Mouse (Mus musculus) lung, adult 18-20 months (tissue): Measurements from ENCODE around the gene Smurf2.

ENCODE experiments used
- DNase-seq, 2 experiments: peaks; one replicate each; pipeline ENCODE4 v3.0.0; 2022; ENCODE audit warnings: mixed read lengths in 2 of 2

The Smurf2 gene

GRCm38 (mm10) chr11:106920551-106921379 is at the start of gene Smurf2:
TSS of gene Smurf2 (minus strand) at chr11:106920715.
- peak; percentile 86 to 88 for DNase-seq

- no peak for DNase-seq
Measured at GRCm38 (mm10) chr11:106969798-106970197, 49.3 kb upstream of the Smurf2 start.

- DNase-seq: peak; percentile 68 to 79
Measured at GRCm38 (mm10) chr11:106967630-106968029, 47.1 kb upstream of the Smurf2 start.

GRCm38 (mm10) chr11:106965881-106966280 is 45.4 kb upstream of the Smurf2 start:
- DNase-seq: no peak

GRCm38 (mm10) chr11:106962310-106962709 is 41.8 kb upstream of the Smurf2 start:
- no peak for DNase-seq

- peak; percentile 65 to 73 for DNase-seq
Measured at GRCm38 (mm10) chr11:106961471-106962081, 41.1 kb upstream of the Smurf2 start.

GRCm38 (mm10) chr11:106959121-106959520 is 38.6 kb upstream of the Smurf2 start:
- no peak for DNase-seq

- DNase-seq: no peak
Measured at GRCm38 (mm10) chr11:106958407-106959071, 38.0 kb upstream of the Smurf2 start.

GRCm38 (mm10) chr11:106957271-106957980 is 36.9 kb upstream of the Smurf2 start:
- DNase-seq: peak; percentile 89 to 92

GRCm38 (mm10) chr11:106954566-106954965 is 34.1 kb upstream of the Smurf2 start:
- no peak for DNase-seq

- DNase-seq: no peak
Measured at GRCm38 (mm10) chr11:106954116-106954515, 33.6 kb upstream of the Smurf2 start.

GRCm38 (mm10) chr11:106937306-106937705 is 16.8 kb upstream of the Smurf2 start:
- no peak for DNase-seq

- DNase-seq: no peak
Measured at GRCm38 (mm10) chr11:106930366-106930765, 9.9 kb upstream of the Smurf2 start.

GRCm38 (mm10) chr11:106928935-106929334 is 8.4 kb upstream of the Smurf2 start:
- DNase-seq: no peak

GRCm38 (mm10) chr11:106927950-106928349 is 7.4 kb upstream of the Smurf2 start:
- DNase-seq: no peak

- no peak for DNase-seq
Measured at GRCm38 (mm10) chr11:106927226-106927625, 6.7 kb upstream of the Smurf2 start.

GRCm38 (mm10) chr11:106926732-106927131 is 6.2 kb upstream of the Smurf2 start:
- DNase-seq: no peak

- DNase-seq: peak; percentile 59 to 60
Measured at GRCm38 (mm10) chr11:106919612-106920550, 634 bp downstream of the Smurf2 start.

- DNase-seq: no peak
Measured at GRCm38 (mm10) chr11:106918901-106919300, 1.6 kb downstream of the Smurf2 start.

- no peak for DNase-seq
Measured at GRCm38 (mm10) chr11:106911257-106911656, 9.3 kb downstream of the Smurf2 start.

- DNase-seq: no peak
Measured at GRCm38 (mm10) chr11:106908016-106908415, 12.5 kb downstream of the Smurf2 start.

GRCm38 (mm10) chr11:106907253-106907652 is 13.3 kb downstream of the Smurf2 start:
- no peak for DNase-seq
